Mouse (Mus musculus): Measurements from ENCODE around the gene Cyp8b1. TPM values are rescaled to one million over a fixed set of nuclear protein-coding genes. Genes with fewer than 3 reads are reported as not detected.

Cyp8b1 gene
- total and polyA plus RNA-seq, 2 experiments from 2014 or later, result not detected

DNA sequence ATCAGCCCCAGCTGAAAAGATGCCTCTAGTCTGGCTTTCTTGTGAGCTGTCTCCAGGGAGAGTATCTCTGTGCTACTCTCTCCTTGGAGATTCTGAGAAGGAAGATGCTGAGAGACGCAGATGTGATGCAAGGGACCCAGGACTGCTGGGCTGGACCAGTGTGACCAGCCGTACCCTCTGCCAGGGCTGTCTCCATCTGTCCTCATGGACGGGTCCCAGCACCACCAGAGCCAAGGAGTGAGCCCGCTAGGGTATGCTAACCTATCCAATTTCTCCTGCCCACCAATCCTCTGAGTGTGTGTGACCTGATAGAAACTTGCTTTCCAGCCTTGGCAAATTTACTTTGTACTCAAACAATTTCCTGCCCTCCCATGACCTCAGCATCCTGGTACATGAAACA is 3.3 kb downstream of the Cyp8b1 start:
- Histone ChIP-seq H3K9ac (replicated peaks; ENCODE audit: low read length, poor library complexity, severe bottlenecking) (no peak overlapping the region), H3K9me3 (ENCODE audit: low read length) (no peaks in the 10 kb centered on the region), H3K4me2 (ENCODE audit: low read depth, low read length, poor library complexity, severe bottlenecking) (no peak overlapping the region), H3K4me3 (ENCODE audit: low read depth, low read length) (no peak overlapping the region), H3K36me3 (ENCODE audit: insufficient read depth, low read length) (no peaks in the 10 kb centered on the region), H3K27me3 (ENCODE audit: insufficient read depth, low read length) (no peaks in the 10 kb centered on the region), H3K27ac (ENCODE audit: low read depth, low read length) (no peak overlapping the region), H3K4me1 (ENCODE audit: insufficient read depth, low read length) (no peaks in the 10 kb centered on the region)
- TF ChIP-seq CTCF (IDR thresholded peaks at IDR 0.05), result no peak
- no peak for DNase-seq (ENCODE audit: low spot score)
- 80% methylated on average over 4 of the region's 4 CpGs for WGBS
- ATAC-seq (ENCODE audit: low FRiP score), result no peak

- H3K36me3 ChIP-seq (ENCODE audit: insufficient read depth, low read length), result no peaks in the 10 kb centered on the region
- no peaks in the 10 kb centered on the region for H3K4me1 ChIP-seq (ENCODE audit: insufficient read depth, low read length)
- H3K27me3 ChIP-seq (ENCODE audit: insufficient read depth, low read length), result no peaks in the 10 kb centered on the region
- no peak overlapping the region for H3K9ac ChIP-seq (replicated peaks; ENCODE audit: low read length, poor library complexity, severe bottlenecking)
- no peak for TF ChIP-seq CTCF (IDR thresholded peaks at IDR 0.05)
- ATAC-seq (ENCODE audit: low FRiP score), result no peak
- WGBS, result 89% methylated on average over 7 of the region's 7 CpGs
- DNase-seq (ENCODE audit: low spot score), result no peak
- no peak overlapping the region for H3K4me3 ChIP-seq (ENCODE audit: low read depth, low read length)
- H3K27ac ChIP-seq (ENCODE audit: low read depth, low read length), result no peak overlapping the region
- no peaks in the 10 kb centered on the region for H3K9me3 ChIP-seq (ENCODE audit: low read length)
- no peak overlapping the region for H3K4me2 ChIP-seq (ENCODE audit: low read depth, low read length, poor library complexity, severe bottlenecking)
These were observed 4.9 kb downstream of the Cyp8b1 start for GRCm38 (mm10) chr9:121911196-121911595.

- Histone ChIP-seq H3K27ac (ENCODE audit: low read depth, low read length) (no peak overlapping the region), H3K4me3 (ENCODE audit: low read depth, low read length) (no peak overlapping the region), H3K9me3 (ENCODE audit: low read length) (no peaks in the 10 kb centered on the region), H3K4me2 (ENCODE audit: low read depth, low read length, poor library complexity, severe bottlenecking) (no peak overlapping the region), H3K36me3 (ENCODE audit: insufficient read depth, low read length) (no peaks in the 10 kb centered on the region), H3K4me1 (ENCODE audit: insufficient read depth, low read length) (no peaks in the 10 kb centered on the region), H3K27me3 (ENCODE audit: insufficient read depth, low read length) (no peaks in the 10 kb centered on the region), H3K9ac (replicated peaks; ENCODE audit: low read length, poor library complexity, severe bottlenecking) (no peak overlapping the region)
- TF ChIP-seq CTCF (IDR thresholded peaks at IDR 0.05), result no peak
- no peak for DNase-seq (ENCODE audit: low spot score)
- 84% methylated on average over 6 of the region's 6 CpGs for WGBS
- no peak for ATAC-seq (ENCODE audit: low FRiP score)
These were observed 6.5 kb downstream of the Cyp8b1 start for GRCm38 (mm10) chr9:121909635-121910034.

DNA sequence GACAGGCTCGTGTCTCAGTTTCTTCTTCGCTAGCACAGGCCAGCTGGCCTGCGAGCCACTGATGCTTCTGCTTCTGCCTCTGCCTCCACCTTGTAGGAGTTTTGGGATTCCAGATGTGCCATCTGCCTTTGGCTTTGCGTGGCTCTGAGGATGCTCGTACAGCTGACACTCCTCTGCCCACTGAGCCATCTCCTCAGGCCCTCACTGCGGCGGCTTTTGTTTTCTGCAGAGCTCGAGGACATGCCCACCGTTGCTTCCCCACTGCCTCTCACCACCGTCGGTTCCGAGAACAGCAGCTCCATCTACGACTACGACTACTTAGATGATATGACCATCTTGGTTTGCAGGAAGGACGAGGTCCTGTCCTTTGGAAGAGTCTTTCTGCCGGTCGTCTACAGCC is 7.8 kb downstream of the Cyp8b1 start:
- Histone ChIP-seq H3K27me3 (ENCODE audit: insufficient read depth, low read length) (no peaks in the 10 kb centered on the region), H3K9me3 (ENCODE audit: low read length) (no peaks in the 10 kb centered on the region), H3K4me1 (ENCODE audit: insufficient read depth, low read length) (no peaks in the 10 kb centered on the region), H3K4me3 (ENCODE audit: low read depth, low read length) (no peak overlapping the region), H3K4me2 (ENCODE audit: low read depth, low read length, poor library complexity, severe bottlenecking) (no peak overlapping the region), H3K9ac (replicated peaks; ENCODE audit: low read length, poor library complexity, severe bottlenecking) (no peak overlapping the region), H3K27ac (ENCODE audit: low read depth, low read length) (no peak overlapping the region), H3K36me3 (ENCODE audit: insufficient read depth, low read length) (no peaks in the 10 kb centered on the region)
- DNase-seq (ENCODE audit: low spot score) (no peak), ATAC-seq (ENCODE audit: low FRiP score) (no peak)
- WGBS, result 92% methylated on average over 17 of the region's 17 CpGs
- no peak for TF ChIP-seq CTCF (IDR thresholded peaks at IDR 0.05)

GRCm38 (mm10) chr9:121907356-121908070 is 8.6 kb downstream of the Cyp8b1 start:
- Histone ChIP-seq H3K9ac (replicated peaks; ENCODE audit: low read length, poor library complexity, severe bottlenecking) (no peak overlapping the region), H3K27ac (ENCODE audit: low read depth, low read length) (no peak overlapping the region), H3K9me3 (ENCODE audit: low read length) (no peaks in the 10 kb centered on the region), H3K36me3 (ENCODE audit: insufficient read depth, low read length) (no peaks in the 10 kb centered on the region), H3K4me1 (ENCODE audit: insufficient read depth, low read length) (no peaks in the 10 kb centered on the region), H3K4me2 (ENCODE audit: low read depth, low read length, poor library complexity, severe bottlenecking) (no peak overlapping the region), H3K4me3 (ENCODE audit: low read depth, low read length) (no peak overlapping the region), H3K27me3 (ENCODE audit: insufficient read depth, low read length) (no peaks in the 10 kb centered on the region)
- no peak for TF ChIP-seq CTCF (IDR thresholded peaks at IDR 0.05)
- DNase-seq (ENCODE audit: low spot score) (no peak), ATAC-seq (ENCODE audit: low FRiP score) (no peak)
- 76% methylated on average over 10 of the region's 10 CpGs for WGBS

DNA sequence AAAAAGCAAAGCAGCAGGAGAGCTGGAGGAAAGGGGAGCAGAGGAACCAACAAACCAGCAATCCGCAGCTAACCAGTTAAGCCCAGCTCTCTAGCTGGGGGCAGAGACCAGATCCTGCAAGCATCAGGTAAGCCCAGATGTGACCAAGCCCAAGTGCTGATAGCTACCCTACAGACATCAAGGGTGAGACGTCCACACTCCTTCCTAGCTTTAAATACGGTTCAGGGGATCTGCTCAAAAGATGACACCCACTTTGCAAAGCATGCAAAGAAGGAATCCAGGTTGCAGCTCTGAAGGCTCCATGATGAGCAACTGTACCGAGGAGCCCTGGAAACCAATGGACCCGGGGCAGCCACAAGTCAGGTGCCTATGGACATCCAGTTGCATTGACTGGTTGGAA is 9.6 kb downstream of the Cyp8b1 start:
- H3K27me3 ChIP-seq (ENCODE audit: insufficient read depth, low read length), result no peaks in the 10 kb centered on the region
- H3K9ac ChIP-seq (replicated peaks; ENCODE audit: low read length, poor library complexity, severe bottlenecking), result no peak overlapping the region
- H3K27ac ChIP-seq (ENCODE audit: low read depth, low read length), result no peak overlapping the region
- DNase-seq (ENCODE audit: low spot score) (no peak), ATAC-seq (ENCODE audit: low FRiP score) (no peak)
- no peaks in the 10 kb centered on the region for H3K36me3 ChIP-seq (ENCODE audit: insufficient read depth, low read length)
- H3K4me1 ChIP-seq (ENCODE audit: insufficient read depth, low read length), result no peaks in the 10 kb centered on the region
- no peak overlapping the region for H3K4me3 ChIP-seq (ENCODE audit: low read depth, low read length)
- no peak for TF ChIP-seq CTCF (IDR thresholded peaks at IDR 0.05)
- H3K4me2 ChIP-seq (ENCODE audit: low read depth, low read length, poor library complexity, severe bottlenecking), result no peak overlapping the region
- 80% methylated on average over 5 of the region's 5 CpGs for WGBS
- no peaks in the 10 kb centered on the region for H3K9me3 ChIP-seq (ENCODE audit: low read length)

All from midbrain, postnatal 0 days (tissue).